Mouse (Mus musculus) ES-CJ7 (cell line): Measurements from ENCODE around the gene Ppt2.
A peak's percentile ranks its signal among the peaks of the same experiment; 100 is the strongest.

Experiments used
- DNase-seq: peaks from one replicate; pipeline ENCODE4 v3.0.0; 2011; ENCODE audit warnings: low read depth, low spot score

Ppt2 gene

GRCm38 (mm10) chr17:34639461-34640255, 11.3 kb upstream of the Ppt2 start:
- DNase-seq: no peak

GRCm38 (mm10) chr17:34637459-34637858, 9.1 kb upstream of the Ppt2 start:
- no peak for DNase-seq

- DNase-seq: no peak
These were observed 7.4 kb upstream of the Ppt2 start for GRCm38 (mm10) chr17:34635671-34636070.

GRCm38 (mm10) chr17:34632261-34632691, 4.0 kb upstream of the Ppt2 start:
- peak; percentile 87 for DNase-seq

GRCm38 (mm10) chr17:34631647-34632046, 3.3 kb upstream of the Ppt2 start:
- DNase-seq: no peak

- DNase-seq: no peak
These were observed 2.5 kb upstream of the Ppt2 start for GRCm38 (mm10) chr17:34630761-34631301.

GRCm38 (mm10) chr17:34629796-34630603, 1.7 kb upstream of the Ppt2 start:
- DNase-seq: no peak

GRCm38 (mm10) chr17:34629221-34629751, 976 bp upstream of the Ppt2 start, which contains the start of gene Prrt1:
Prrt1 (plus strand) TSS chr17:34629533.
- DNase-seq: peak; percentile 40

- no peak for DNase-seq
These were observed 296 bp upstream of the Ppt2 start for GRCm38 (mm10) chr17:34628644-34628967.

- DNase-seq: peak; percentile 83
These were observed 992 bp downstream of the Ppt2 start for GRCm38 (mm10) chr17:34627093-34627942.

- peak; percentile 53 for DNase-seq
These were observed 1.6 kb downstream of the Ppt2 start for GRCm38 (mm10) chr17:34626773-34627092.

GRCm38 (mm10) chr17:34626062-34626772, 2.1 kb downstream of the Ppt2 start:
- no peak for DNase-seq

- no peak for DNase-seq
These were observed 3.3 kb downstream of the Ppt2 start for GRCm38 (mm10) chr17:34624981-34625380.

GRCm38 (mm10) chr17:34623161-34623560, 5.1 kb downstream of the Ppt2 start:
- peak; percentile 41 for DNase-seq

- DNase-seq: no peak
These were observed 7.3 kb downstream of the Ppt2 start for GRCm38 (mm10) chr17:34621006-34621405.

- DNase-seq: peak; percentile 80
These were observed 9.3 kb downstream of the Ppt2 start for GRCm38 (mm10) chr17:34618999-34619398.

- DNase-seq: no peak
These were observed 12.4 kb downstream of the Ppt2 start, which contains the start of gene Egfl8 for GRCm38 (mm10) chr17:34615871-34616270. Egfl8 (minus strand) TSS chr17:34615971.

GRCm38 (mm10) chr17:34613830-34614229, 14.5 kb downstream of the Ppt2 start:
- no peak for DNase-seq

- DNase-seq: no peak
These were observed 15.2 kb downstream of the Ppt2 start for GRCm38 (mm10) chr17:34613054-34613645.

GRCm38 (mm10) chr17:34611050-34611449, 17.3 kb downstream of the Ppt2 start:
- DNase-seq: no peak
